Mouse (Mus musculus): ENCODE results near the gene Timm29.

The Timm29 gene

GRCm38 (mm10) chr9:21616232-21616781 is 23.8 kb downstream of the Timm29 start:
- peak; percentile 96 for DNase-seq (ENCODE audit: low read depth, low spot score)

GRCm38 (mm10) chr9:21617066-21617465 is 24.5 kb downstream of the Timm29 start:
- DNase-seq (ENCODE audit: low read depth, low spot score), result no peak

DNA sequence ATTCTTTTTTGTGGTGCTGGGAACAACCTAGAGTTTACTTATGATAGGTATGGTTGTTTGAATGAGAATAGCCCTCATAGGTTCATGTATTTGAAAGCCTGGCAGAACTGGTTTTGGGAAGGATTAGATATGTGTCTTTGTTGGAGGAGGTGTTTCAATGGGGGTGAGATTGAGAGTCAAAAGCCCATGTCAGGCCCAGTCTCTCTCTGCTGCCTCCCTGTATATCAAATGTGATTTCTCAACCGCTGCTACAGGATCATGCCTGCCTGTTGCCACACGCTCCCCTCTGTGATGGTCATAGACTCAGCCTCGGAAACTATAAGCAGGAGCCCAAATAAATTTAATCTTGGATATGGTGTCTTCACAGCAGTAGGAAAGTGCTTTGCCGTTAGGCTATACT is 27.7 kb downstream of the Timm29 start:
- DNase-seq (ENCODE audit: low read depth, low spot score), result no peak

DNA sequence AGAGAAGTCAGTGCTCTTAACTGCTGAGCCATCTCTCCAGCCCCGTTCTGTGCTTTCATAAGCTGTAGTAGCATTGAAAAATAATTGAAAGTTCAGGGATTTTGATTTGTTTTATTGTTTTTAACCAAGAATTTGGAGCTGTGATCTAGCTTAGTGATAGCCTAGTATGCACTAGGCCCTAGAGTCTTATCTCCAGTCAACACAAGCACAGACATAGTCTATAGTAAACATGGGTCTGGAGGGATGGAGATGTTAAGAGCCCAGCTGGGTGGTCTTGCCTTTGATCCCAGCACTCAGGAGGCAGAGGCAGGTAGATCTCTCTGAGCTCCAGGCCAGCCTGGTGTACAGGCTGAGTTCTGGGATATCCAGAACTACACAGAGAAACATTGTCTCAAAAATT is 30.2 kb downstream of the Timm29 start:
- DNase-seq (ENCODE audit: low read depth, low spot score), result no peak

DNA sequence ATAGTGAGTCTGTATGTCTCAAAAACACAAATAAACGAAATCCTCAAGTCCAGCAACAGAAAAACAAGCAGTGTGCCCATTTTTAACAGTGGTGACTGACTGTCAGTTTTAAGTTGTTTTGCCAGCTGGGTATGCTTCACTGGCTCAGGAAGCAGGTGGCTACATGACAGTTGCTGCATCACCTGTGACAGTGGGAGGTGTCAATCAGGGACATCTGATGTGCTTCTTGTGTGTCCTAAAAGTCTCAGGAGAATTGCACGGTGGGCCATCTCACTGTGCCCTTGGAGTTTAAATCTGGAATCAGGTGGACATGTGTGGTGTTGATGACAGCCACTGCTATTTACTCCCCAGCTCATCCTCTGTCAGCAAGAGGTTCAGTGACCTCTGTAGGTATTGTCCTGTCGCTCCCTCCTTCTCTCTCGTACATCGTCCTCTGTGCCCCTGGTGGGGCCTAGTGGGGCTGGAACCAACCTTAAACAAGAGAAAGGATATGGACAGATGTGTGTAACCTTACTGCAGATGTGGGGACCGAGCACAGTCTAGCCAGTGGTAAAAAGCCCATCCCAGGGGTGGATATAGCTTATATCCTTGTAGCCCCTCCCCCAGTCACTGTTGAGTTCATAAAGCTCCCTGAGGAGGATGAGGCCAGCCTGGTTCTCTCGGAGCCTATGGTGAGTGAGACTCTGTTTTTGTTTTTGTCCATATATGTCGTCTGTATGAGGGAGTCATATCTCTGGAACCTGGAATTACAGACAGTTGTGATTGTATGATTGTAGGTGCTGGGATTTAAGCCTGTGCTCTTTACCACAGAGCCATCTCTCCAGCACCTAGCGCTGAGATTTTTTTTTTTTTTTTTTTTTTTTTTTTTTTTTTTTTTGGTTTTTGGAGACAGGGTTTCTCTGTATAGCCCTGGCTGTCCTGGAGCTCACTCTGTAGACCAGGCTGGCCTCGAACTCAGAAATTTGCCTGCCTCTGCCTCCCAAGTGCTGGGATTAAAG is 33.1 kb downstream of the Timm29 start:
- no peak for DNase-seq (ENCODE audit: low read depth, low spot score)

DNA sequence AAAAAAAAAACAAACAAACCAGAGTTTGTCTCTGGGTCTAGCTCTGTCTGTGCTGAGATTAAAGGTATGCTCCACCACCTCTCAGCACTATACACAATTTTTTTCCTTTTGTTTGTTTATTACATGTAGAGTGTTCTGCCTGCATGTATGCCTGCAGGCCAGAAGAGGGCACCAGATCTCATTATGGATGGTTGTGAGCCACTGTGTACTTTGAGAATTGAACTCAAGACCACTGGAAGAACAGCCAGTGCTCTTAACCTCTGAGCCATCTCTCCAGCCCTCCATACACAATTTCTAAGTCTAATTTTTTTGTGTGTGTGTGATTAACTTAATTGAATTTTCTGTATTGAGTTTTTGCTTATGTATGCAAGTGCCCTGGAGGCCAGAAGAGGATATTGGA is 34.0 kb downstream of the Timm29 start:
- DNase-seq (ENCODE audit: low read depth, low spot score), result peak; percentile 66

DNA sequence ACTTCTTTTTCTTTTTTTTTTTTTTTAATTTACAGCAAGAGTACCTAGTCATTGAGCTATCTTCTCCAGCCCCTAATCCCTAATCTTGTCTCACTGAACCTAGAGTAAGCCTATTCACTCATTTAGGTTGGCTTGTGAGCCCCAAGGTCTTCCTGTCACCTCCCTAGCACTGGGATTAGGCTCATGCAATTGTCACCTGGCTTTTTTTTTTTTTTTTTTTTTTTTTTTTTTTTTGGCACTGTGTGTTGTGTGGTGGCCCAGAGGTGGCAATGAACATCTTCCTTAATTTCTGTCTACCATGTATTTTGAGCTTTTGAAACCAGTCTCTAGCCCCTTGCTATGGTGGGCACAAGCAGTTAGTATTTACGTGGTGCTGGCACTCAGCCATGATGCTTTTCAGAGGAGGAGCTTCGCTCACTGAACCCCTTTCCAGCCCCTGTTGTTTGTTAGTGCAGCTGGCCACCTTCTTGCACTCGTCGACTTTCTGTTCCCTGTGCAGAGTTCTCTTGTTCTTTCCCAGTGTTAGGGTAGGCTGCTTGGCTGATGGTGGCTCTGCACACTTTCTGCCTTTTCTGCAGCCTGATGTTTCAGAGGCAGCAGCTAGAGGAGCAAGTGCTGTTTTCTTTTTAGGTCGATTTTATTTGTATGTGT is 34.7 kb downstream of the Timm29 start:
- no peak for DNase-seq (ENCODE audit: low read depth, low spot score)

DNA sequence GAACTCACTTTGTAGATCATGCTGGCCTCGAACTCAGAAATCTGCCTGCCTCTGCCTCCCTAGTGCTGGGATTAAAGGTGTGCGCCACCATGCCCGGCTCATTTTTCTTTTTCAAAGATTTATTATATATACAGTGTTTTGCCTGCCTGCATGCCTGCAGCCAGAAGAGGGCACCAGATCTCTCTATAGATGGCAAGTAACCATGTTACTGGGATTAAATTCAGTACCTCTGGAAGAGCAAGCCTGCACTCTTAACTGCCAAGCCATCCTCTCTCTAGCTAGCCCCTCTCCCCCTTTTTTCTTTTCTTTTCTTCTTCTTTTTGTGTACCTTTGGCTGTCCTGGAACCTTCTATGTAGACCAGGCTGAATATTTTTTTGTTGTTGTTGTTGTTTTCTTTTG is 38.2 kb downstream of the Timm29 start:
- peak; percentile 73 for DNase-seq (ENCODE audit: low read depth, low spot score)

DNA sequence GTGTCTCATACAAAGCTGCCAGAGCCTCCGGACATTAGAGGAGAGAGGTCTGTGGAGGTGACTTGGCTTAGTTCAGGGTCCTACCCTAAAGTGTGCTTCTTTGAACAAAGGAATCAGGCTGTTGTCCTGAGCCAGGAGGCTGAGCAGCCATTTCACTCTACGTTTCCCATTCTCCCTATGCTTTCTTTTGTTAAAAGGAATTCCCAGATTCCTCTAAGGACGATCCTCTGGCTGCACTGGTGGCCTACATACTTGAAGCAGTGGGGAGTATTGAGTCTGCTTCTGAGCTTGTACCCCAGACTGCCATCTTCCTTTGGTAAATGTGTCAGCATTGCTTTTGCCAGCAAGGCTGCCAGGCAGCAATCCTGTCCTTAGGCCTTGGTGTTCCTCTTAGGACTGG is 40.6 kb downstream of the Timm29 start:
- peak; percentile 30 for DNase-seq (ENCODE audit: low read depth, low spot score)

DNA sequence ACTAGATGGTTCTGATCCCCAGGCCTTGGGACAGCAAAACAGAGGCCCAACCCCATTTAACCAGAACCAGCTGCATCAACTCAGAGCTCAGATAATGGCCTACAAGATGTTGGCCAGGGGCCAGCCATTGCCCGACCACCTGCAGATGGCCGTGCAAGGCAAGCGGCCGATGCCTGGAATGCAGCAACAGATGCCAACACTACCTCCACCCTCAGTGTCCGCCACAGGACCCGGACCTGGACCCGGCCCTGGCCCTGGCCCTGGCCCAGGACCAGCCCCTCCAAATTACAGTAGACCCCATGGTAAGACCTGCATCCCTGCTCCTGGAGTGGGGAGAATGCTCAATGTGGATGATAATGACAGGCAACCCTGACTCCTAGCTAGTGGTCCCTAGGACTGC is 43.1 kb downstream of the Timm29 start:
- no peak for DNase-seq (ENCODE audit: low read depth, low spot score)

DNA sequence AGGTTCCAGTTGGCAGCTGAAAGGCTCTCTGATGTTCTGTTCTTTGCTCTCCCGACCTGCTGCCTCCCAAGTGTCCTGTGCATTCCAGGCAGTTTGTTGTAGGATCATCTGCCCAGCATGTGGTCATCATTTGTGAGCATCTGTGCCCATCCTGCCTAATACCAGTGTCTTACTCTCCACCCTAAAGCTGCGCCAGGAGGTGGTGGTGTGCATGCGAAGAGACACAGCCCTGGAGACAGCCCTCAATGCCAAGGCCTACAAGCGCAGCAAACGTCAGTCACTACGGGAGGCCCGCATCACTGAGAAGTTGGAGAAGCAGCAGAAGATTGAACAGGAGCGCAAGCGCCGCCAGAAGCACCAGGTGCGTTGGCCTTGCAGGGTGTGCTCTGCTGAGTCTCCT is 46.5 kb downstream of the Timm29 start:
- DNase-seq (ENCODE audit: low read depth, low spot score), result no peak

Measured in ZHBTc4 (cell line).